Mouse (Mus musculus): ENCODE data around the gene Reln. TPM values are rescaled to one million over a fixed set of nuclear protein-coding genes. Genes with fewer than 3 reads are reported as not detected.

Reln gene
- polyA plus RNA-seq, 2 experiments from 2014 or later: 0.46 TPM; not detected in 1

GRCm38 (mm10) chr5:21986311-21986710 lies 358.2 kb downstream of the Reln start:
- ATAC-seq: no peak

DNA sequence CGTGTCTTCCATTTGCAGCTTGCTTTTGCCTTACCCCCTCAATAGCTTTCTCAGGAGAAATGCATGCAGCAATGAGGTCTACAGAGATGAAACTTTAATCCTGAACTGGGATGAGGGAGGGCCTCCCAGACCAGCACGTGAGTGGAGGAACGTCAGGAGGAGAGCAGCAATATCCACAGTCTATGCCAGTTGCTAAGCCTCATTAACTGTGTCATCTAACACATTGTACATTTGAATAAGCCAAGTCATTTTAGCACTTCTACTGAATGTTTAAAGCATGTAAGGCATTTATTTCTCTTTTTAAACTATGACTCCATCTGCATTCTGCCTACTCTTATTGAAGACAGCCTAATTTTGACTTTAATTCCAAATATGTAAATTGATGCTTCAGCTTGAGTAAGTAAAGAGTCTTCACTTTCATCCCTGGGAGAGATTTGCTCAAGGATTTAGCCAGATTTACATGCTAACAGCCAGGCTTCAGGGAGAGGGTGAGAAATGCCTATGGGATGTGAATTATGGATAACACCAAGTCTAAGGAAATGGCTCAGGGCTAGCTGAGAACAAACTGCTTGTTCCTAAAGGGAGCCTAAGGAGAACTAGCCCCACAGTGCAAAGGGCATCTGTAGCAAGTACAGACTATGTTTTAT lies 361.4 kb downstream of the Reln start:
- no peak for ATAC-seq

- no peak for ATAC-seq
These were observed 363.3 kb downstream of the Reln start for GRCm38 (mm10) chr5:21981216-21981615.

GRCm38 (mm10) chr5:21980544-21980943 lies 364.0 kb downstream of the Reln start:
- ATAC-seq: no peak

GRCm38 (mm10) chr5:21973266-21974010 lies 371.1 kb downstream of the Reln start:
- ATAC-seq: no peak

- no peak for ATAC-seq
These were observed 382.7 kb downstream of the Reln start for GRCm38 (mm10) chr5:21961796-21962195.

- no peak for ATAC-seq
These were observed 384.4 kb downstream of the Reln start for GRCm38 (mm10) chr5:21960151-21960550.

GRCm38 (mm10) chr5:21957586-21957985 lies 386.9 kb downstream of the Reln start:
- ATAC-seq: no peak

DNA sequence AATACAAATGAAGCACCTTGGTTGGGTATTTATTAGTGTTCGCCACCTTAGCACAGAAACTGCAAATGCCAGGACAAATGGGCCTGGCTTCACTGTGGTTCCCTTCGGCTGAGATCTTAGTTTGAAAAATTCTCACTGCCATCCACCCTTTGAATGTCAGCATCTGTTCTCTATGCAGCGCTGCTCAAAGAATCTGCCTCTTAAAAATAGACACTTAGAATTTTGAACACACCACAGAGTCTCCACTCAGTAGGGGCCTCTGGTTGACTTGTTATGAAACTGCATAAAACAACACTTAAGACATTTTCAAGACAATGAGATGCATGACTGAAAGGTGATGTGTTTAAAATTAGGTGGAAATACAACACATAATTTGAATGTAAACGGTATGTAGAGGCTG lies 387.4 kb downstream of the Reln start:
- ATAC-seq: no peak

DNA sequence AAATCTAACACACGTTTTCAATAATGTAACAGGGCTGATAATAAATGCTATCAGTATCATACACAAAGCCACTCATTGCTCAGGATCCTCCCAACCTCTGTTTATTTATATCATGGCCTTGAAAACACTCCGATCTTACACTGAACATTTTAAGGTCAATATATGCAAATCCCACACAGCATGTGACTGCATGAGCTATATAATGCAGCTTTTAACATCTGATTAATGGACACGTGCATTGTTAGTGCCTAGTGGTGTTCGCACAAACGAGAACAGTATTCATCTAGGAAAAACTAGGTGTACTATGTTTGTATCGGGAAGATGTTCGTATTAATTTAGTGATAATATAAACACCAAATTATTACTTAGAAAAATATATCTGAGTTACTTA lies 395.0 kb downstream of the Reln start:
- no peak for ATAC-seq

DNA sequence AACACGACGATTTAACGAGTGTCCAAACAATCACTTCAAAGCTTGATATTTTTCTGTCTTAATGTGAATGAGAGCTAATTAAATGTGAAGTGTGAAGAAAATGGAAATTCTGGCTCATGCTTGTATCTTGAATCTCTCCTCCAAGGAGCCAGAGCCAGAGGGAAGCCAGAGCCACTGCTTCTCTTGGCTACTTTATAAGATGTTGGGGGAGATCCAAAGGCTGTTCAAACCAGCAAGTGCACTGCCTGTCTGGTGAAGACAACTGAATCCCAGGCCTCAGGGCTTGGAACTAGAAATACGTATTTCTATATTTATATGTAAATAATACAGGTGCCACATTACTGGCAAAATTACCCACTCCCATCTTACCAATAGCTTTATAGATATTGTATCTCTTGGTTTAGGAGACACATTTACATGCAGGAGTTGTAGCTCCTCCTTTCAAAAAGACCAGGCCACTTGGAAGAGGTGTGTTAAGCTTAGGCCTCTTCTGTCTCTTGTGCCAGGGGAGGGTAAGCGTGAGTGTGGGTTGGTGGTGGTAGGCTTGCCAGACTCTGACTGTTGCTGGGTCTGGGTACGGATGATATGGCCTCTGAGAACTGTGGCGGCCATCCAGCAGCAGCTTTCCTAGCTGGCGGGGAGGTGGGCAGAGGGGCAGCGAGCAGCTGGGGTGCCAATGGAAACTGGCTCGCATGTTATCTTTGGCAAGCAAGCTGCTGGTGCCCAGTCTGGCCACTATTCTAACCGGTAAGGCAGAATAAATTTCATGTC lies 395.6 kb downstream of the Reln start:
- no peak for ATAC-seq

GRCm38 (mm10) chr5:21947610-21948381 lies 396.7 kb downstream of the Reln start:
- no peak for ATAC-seq

GRCm38 (mm10) chr5:21944579-21944978 lies 399.9 kb downstream of the Reln start:
- ATAC-seq: no peak

GRCm38 (mm10) chr5:21939405-21939804 lies 405.1 kb downstream of the Reln start:
- no peak for ATAC-seq

GRCm38 (mm10) chr5:21938138-21938537 lies 406.4 kb downstream of the Reln start:
- ATAC-seq: no peak

GRCm38 (mm10) chr5:21936627-21937026 lies 407.9 kb downstream of the Reln start:
- no peak for ATAC-seq

DNA sequence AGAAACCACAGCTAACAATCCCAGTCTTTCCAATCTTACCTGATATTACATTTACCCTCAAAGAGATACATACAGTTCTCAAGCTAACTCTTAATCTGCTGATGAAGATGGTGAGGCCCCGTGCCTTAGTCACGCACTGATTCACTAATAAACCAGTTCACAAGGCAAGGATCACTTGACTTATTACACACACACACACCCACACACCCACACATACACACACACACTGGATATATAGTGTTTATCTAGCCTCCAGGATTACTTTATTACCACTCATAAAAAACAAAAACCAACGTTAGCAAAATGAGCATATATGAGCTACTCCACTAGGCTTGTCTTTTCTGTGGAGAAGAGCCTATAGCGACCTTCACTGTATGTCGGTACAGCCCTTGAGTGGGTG lies 408.4 kb downstream of the Reln start:
- ATAC-seq: no peak

- no peak for ATAC-seq
These were observed 409.6 kb downstream of the Reln start for GRCm38 (mm10) chr5:21934811-21935396.

GRCm38 (mm10) chr5:21934173-21934698 lies 410.3 kb downstream of the Reln start:
- ATAC-seq: no peak

- no peak for ATAC-seq
These were observed 411.0 kb downstream of the Reln start for GRCm38 (mm10) chr5:21933340-21934075.

- ATAC-seq: no peak
These were observed 413.4 kb downstream of the Reln start for GRCm38 (mm10) chr5:21931151-21931550.
